Mouse (Mus musculus): ENCODE data around the gene Uhrf2.

GRCm38 (mm10) chr19:29986464-29987091, 43.7 kb upstream of the Uhrf2 start:
- TF ChIP-seq CTCF (IDR thresholded peaks at IDR 0.05; ENCODE audit: low read depth, low read length) (no peak), GATA1 (IDR thresholded peaks at IDR 0.05; ENCODE audit: borderline replicate concordance, low read length) (no peak), POLR2AphosphoS5 (IDR thresholded peaks at IDR 0.05; ENCODE audit: insufficient replicate concordance, low read depth, low read length) (no peak)
